Mouse (Mus musculus) MEL (cell line): Measurements from ENCODE around the gene Serpinb9. TPM values are rescaled to one million over a fixed set of nuclear protein-coding genes. Genes with fewer than 3 reads are reported as not detected.

ENCODE experiments used
- DNase-seq: peaks from one replicate; pipeline ENCODE4 v3.0.0; 2011; ENCODE audit warnings: low read depth, low spot score
- H3K27ac ChIP-seq: 2 replicates; pipeline ENCODE4 v1.5.1; 2012; ENCODE audit warnings: low read depth, mild to moderate bottlenecking, control low read depth, low read length, moderate library complexity; ENCODE audit not compliant: control insufficient read depth
- H3K27me3 ChIP-seq, 2 experiments: fragments of 150-350 bp in 1 of 2; sonication (generic) in 1 of 2; 2 replicates each; pipeline ENCODE4 v1.6.1; 2012; ENCODE audit warnings: low read length in 2 of 2, mild to moderate bottlenecking in 2 of 2, improper control_type of control experiment in 1 of 2, moderate library complexity in 1 of 2; ENCODE audit not compliant: insufficient read depth in 2 of 2, control insufficient read depth in 1 of 2
- H3K36me3 ChIP-seq, 2 experiments: 2 replicates each; pipeline ENCODE4 v1.6.1; 2012 to 2014; ENCODE audit warnings: low read length in 2 of 2, improper control_type of control experiment in 1 of 2, inconsistent platforms in 1 of 2, mild to moderate bottlenecking in 1 of 2; ENCODE audit not compliant: insufficient read depth in 2 of 2, control insufficient read depth in 1 of 2
- H3K4me1 ChIP-seq, 2 experiments: fragments of 150-350 bp in 1 of 2; sonication (generic) in 1 of 2; 2 replicates each; pipeline ENCODE4 v1.6.1; 2012; ENCODE audit warnings: low read length in 2 of 2, improper control_type of control experiment in 1 of 2, mild to moderate bottlenecking in 1 of 2; ENCODE audit not compliant: insufficient read depth in 2 of 2, control insufficient read depth in 1 of 2
- H3K4me3 ChIP-seq, 2 experiments: fragments of 150-350 bp in 1 of 2; sonication (generic) in 1 of 2; 2 replicates each; pipeline ENCODE4 v1.5.1; 2012; ENCODE audit warnings: low read depth in 2 of 2, low read length in 2 of 2, mild to moderate bottlenecking in 2 of 2, moderate library complexity in 2 of 2, control low read depth in 1 of 2, improper control_type of control experiment in 1 of 2; ENCODE audit not compliant: control insufficient read depth in 1 of 2, insufficient read depth in 1 of 2
- H3K79me2 ChIP-seq: 2 replicates; pipeline ENCODE4 v1.6.1; 2012; ENCODE audit warnings: mild to moderate bottlenecking, low read length, moderate library complexity; ENCODE audit not compliant: control insufficient read depth, poor library complexity, insufficient read depth
- H3K9ac ChIP-seq: 2 replicates; pipeline ENCODE4 v1.6.1; 2012; ENCODE audit warnings: low read depth, mild to moderate bottlenecking, control low read depth, low read length, moderate library complexity; ENCODE audit not compliant: control insufficient read depth, poor library complexity, severe bottlenecking
- H3K9me3 ChIP-seq: fragments of 150-350 bp; sonication (generic); replicated peaks from 2 replicates; pipeline ENCODE4 v1.6.1; 2012; ENCODE audit warnings: mild to moderate bottlenecking, low read length, improper control_type of control experiment, moderate library complexity; ENCODE audit not compliant: insufficient read depth
- BHLHE40 ChIP-seq: IDR thresholded peaks from 2 replicates; pipeline ENCODE4 v1.6.1; 2012; ENCODE audit warnings: low read depth, mild to moderate bottlenecking, inconsistent platforms, low read length, improper control_type of control experiment, borderline replicate concordance
- CHD2 ChIP-seq: IDR thresholded peaks from 2 replicates; pipeline ENCODE4 v1.6.1; 2011; ENCODE audit warnings: low read length, improper control_type of control experiment
- E2F4 ChIP-seq: IDR thresholded peaks from 2 replicates; pipeline ENCODE4 v1.6.1; 2011; ENCODE audit warnings: low read depth, low read length, improper control_type of control experiment, borderline replicate concordance
- ELF1 ChIP-seq: IDR thresholded peaks from 2 replicates; pipeline ENCODE4 v1.6.1; 2014; ENCODE audit warnings: low read depth, mild to moderate bottlenecking, inconsistent platforms, low read length, improper control_type of control experiment, moderate library complexity
- EP300 ChIP-seq, 2 experiments: IDR thresholded peaks; 2 replicates each; pipeline ENCODE4 v1.6.1; 2011; ENCODE audit warnings: improper control_type of control experiment in 2 of 2, low read length in 2 of 2, low read depth in 1 of 2, mild to moderate bottlenecking in 1 of 2
- ETS1 ChIP-seq: IDR thresholded peaks from 2 replicates; pipeline ENCODE4 v1.6.1; 2012; ENCODE audit warnings: low read depth, mild to moderate bottlenecking, inconsistent platforms, low read length, improper control_type of control experiment, moderate library complexity
- GABPA ChIP-seq: IDR thresholded peaks from 2 replicates; pipeline ENCODE4 v1.6.1; 2012; ENCODE audit warnings: low read depth, mild to moderate bottlenecking, inconsistent platforms, low read length, improper control_type of control experiment, moderate library complexity
- GATA1 ChIP-seq: IDR thresholded peaks from 2 replicates; pipeline ENCODE4 v1.6.1; 2011; ENCODE audit warnings: low read depth, low read length, improper control_type of control experiment
- MAFK ChIP-seq: IDR thresholded peaks from 2 replicates; pipeline ENCODE4 v1.6.1; 2011; ENCODE audit warnings: low read depth, mild to moderate bottlenecking, low read length, improper control_type of control experiment, borderline replicate concordance
- MAX ChIP-seq: IDR thresholded peaks from 2 replicates; pipeline ENCODE4 v1.6.1; 2011; ENCODE audit warnings: low read length, improper control_type of control experiment
- MAZ ChIP-seq: IDR thresholded peaks from 2 replicates; pipeline ENCODE4 v1.6.1; 2012; ENCODE audit warnings: low read depth, mild to moderate bottlenecking, inconsistent platforms, low read length, improper control_type of control experiment
- MXI1 ChIP-seq: IDR thresholded peaks from 2 replicates; pipeline ENCODE4 v1.6.1; 2011; ENCODE audit warnings: mild to moderate bottlenecking, low read depth, low read length, improper control_type of control experiment
- MYC ChIP-seq: IDR thresholded peaks from 2 replicates; pipeline ENCODE4 v1.6.1; 2011; ENCODE audit warnings: low read depth, mild to moderate bottlenecking, low read length, improper control_type of control experiment, moderate library complexity
- NELFE ChIP-seq: IDR thresholded peaks from 2 replicates; pipeline ENCODE4 v1.6.1; 2011; ENCODE audit warnings: low read depth, low read length, improper control_type of control experiment
- NRF1 ChIP-seq: IDR thresholded peaks from 2 replicates; pipeline ENCODE4 v1.6.1; 2014; ENCODE audit warnings: low read depth, mild to moderate bottlenecking, inconsistent platforms, low read length, improper control_type of control experiment, moderate library complexity; ENCODE audit not compliant: poor library complexity, insufficient read depth, severe bottlenecking
- POLR2AphosphoS2 ChIP-seq: IDR thresholded peaks from 2 replicates; pipeline ENCODE4 v1.6.1; 2011; ENCODE audit warnings: low read length, improper control_type of control experiment
- POLR2AphosphoS5 ChIP-seq: IDR thresholded peaks from 2 replicates; pipeline ENCODE4 v1.6.1; 2012; ENCODE audit warnings: low read depth, borderline replicate concordance, mild to moderate bottlenecking, inconsistent platforms, low read length, moderate library complexity, mixed read lengths
- RAD21 ChIP-seq: IDR thresholded peaks from 2 replicates; pipeline ENCODE4 v1.6.1; 2011; ENCODE audit warnings: mild to moderate bottlenecking, low read depth, low read length, improper control_type of control experiment
- SIN3A ChIP-seq: IDR thresholded peaks from 2 replicates; pipeline ENCODE4 v1.6.1; 2012; ENCODE audit warnings: low read length, improper control_type of control experiment, inconsistent platforms
- TAL1 ChIP-seq: IDR thresholded peaks from 2 replicates; pipeline ENCODE4 v1.6.1; 2012; ENCODE audit warnings: mild to moderate bottlenecking, inconsistent platforms, low read length, moderate library complexity, mixed read lengths
- TCF12 ChIP-seq: IDR thresholded peaks from 2 replicates; pipeline ENCODE4 v1.6.1; 2014; ENCODE audit warnings: low read depth, mild to moderate bottlenecking, inconsistent platforms, low read length, improper control_type of control experiment, moderate library complexity
- USF1 ChIP-seq: IDR thresholded peaks from 2 replicates; pipeline ENCODE4 v1.6.1; 2014; ENCODE audit warnings: low read depth, mild to moderate bottlenecking, inconsistent platforms, low read length, improper control_type of control experiment, moderate library complexity
- ZC3H11A ChIP-seq: IDR thresholded peaks from 2 replicates; pipeline ENCODE4 v1.6.1; 2012; ENCODE audit warnings: low read depth, mild to moderate bottlenecking, inconsistent platforms, low read length, improper control_type of control experiment
- ZNF384 ChIP-seq: IDR thresholded peaks from 2 replicates; pipeline ENCODE4 v1.6.1; 2012; ENCODE audit warnings: low read depth, mild to moderate bottlenecking, inconsistent platforms, low read length, improper control_type of control experiment
- polyA plus RNA-seq, 2 experiments: library from polyadenylated mRNA; stranded (reverse) in 1 of 2; unstranded in 1 of 2; fragments of >175 nt in 1 of 2; fragments of >200 nt in 1 of 2; gene quantifications; 2 replicates each; pipeline versions ENCODE4 v1.2.1 to v1.2.4; 2012; ENCODE audit warnings: low replicate concordance in 2 of 2, low read depth in 1 of 2; ENCODE audit not compliant: insufficient read length in 2 of 2, insufficient read depth in 1 of 2, missing spikeins in 1 of 2
- total RNA-seq: library from RNA; depleted of rRNA; stranded (reverse); fragments of 300-350 nt; gene quantifications from 2 replicates; pipeline ENCODE4 v1.2.3, GENCODE M21; 2012

The Serpinb9 gene
- total and polyA plus RNA-seq, 3 experiments = 1.6 to 2.9 TPM; not detected in 1

GRCm38 (mm10) chr13:32995051-32995450 is 8.0 kb upstream of the Serpinb9 start:
- no peak for TF ChIP-seq MXI1
- TF ChIP-seq MAZ = no peak
- no peak for TF ChIP-seq RAD21
- no peak for TF ChIP-seq GATA1
- no peak for TF ChIP-seq ZC3H11A
- no peak for TF ChIP-seq MAX
- TF ChIP-seq CHD2 = no peak
- TF ChIP-seq MYC = no peak
- TF ChIP-seq MAFK = no peak
- no peak for TF ChIP-seq ETS1
- TF ChIP-seq POLR2AphosphoS5 = no peak
- no peak for TF ChIP-seq TCF12
- no peak for TF ChIP-seq ZNF384
- TF ChIP-seq E2F4 = no peak
- TF ChIP-seq GABPA = no peak
- no peak for TF ChIP-seq POLR2AphosphoS2
- no peak for TF ChIP-seq TAL1
- Histone ChIP-seq H3K9ac (no peak overlapping the region), H3K36me3 (peaks cover 0 to 13% of the 10 kb centered on the region in 2 experiments; a peak in 2 of 4 replicates), H3K9me3 (no peaks in the 10 kb centered on the region), H3K27ac (no peak overlapping the region), H3K4me3 (no peak overlapping the region), H3K79me2 (no peaks in the 10 kb centered on the region), H3K4me1 (peaks cover 13 to 26% of the 10 kb centered on the region in 2 experiments), H3K27me3 (no peaks in the 10 kb centered on the region)
- DNase-seq = no peak

- Histone ChIP-seq H3K4me3 (no peak overlapping the region), H3K27ac (no peak overlapping the region), H3K9ac (no peak overlapping the region), H3K79me2 (no peaks in the 10 kb centered on the region), H3K9me3 (no peaks in the 10 kb centered on the region), H3K36me3 (peaks cover 0 to 16% of the 10 kb centered on the region in 2 experiments; a peak in 2 of 4 replicates), H3K4me1 (peaks cover 0 to 12% of the 10 kb centered on the region in 2 experiments; a peak in 2 of 4 replicates), H3K27me3 (no peaks in the 10 kb centered on the region)
- no peak for DNase-seq
- TF ChIP-seq GATA1 (no peak), POLR2AphosphoS2 (no peak), EP300 (IDR thresholded peaks at IDR 0.05; ENCODE audit: low read depth in 1 of 2, low read length in 2 of 2) (no peak), NRF1 (no peak), BHLHE40 (no peak), TAL1 (no peak), SIN3A (no peak), MAFK (no peak), USF1 (no peak), ZNF384 (no peak), E2F4 (no peak), MAX (no peak), ELF1 (no peak), NELFE (no peak)
These were observed 1.7 kb upstream of the Serpinb9 start for GRCm38 (mm10) chr13:33001341-33001740.
